Mouse (Mus musculus): ENCODE data around the gene Mosmo. TPM values are rescaled to one million over a fixed set of nuclear protein-coding genes. Genes with fewer than 3 reads are reported as not detected.

Mosmo gene
- 57.9 TPM for polyA plus RNA-seq (2015; fragmentation: Illumina TruSeq; extraction: RNeasy Lipid Tissue Mini Kit (QIAGEN cat#74804); ENCODE audit: low read depth, low replicate concordance)

GRCm38 (mm10) chr7:120677001-120677643 lies at the start of gene Mosmo:
Gene Mosmo (plus strand): TSS chr7:120677618.

GRCm38 (mm10) chr7:120634711-120635361 lies 42.6 kb upstream of the Mosmo start, which contains the start of gene Uqcrc2:
Gene Uqcrc2 (plus strand): TSS chr7:120635176.

GRCm38 (mm10) chr7:120670153-120670875 lies 7.1 kb upstream of the Mosmo start, which contains the start of gene Pdzd9:
Gene Pdzd9 (minus strand): TSS chr7:120670343.

GRCm38 (mm10) chr7:120739018-120739417 lies 61.6 kb downstream of the Mosmo start, which contains the start of gene Vwa3a:
Gene Vwa3a (plus strand): TSS chr7:120739318.

Other genes with a start within 250 kb of the Mosmo start
- 389 TPM for gene Uqcrc2, start 42.4 kb upstream of the Mosmo start, polyA plus RNA-seq (2015; fragmentation: Illumina TruSeq; extraction: RNeasy Lipid Tissue Mini Kit (QIAGEN cat#74804); ENCODE audit: low read depth, low replicate concordance)
- gene Pdzd9, start 7.3 kb upstream of the Mosmo start, polyA plus RNA-seq (2015; fragmentation: Illumina TruSeq; extraction: RNeasy Lipid Tissue Mini Kit (QIAGEN cat#74804); ENCODE audit: low read depth, low replicate concordance) = not detected
- 3.4 TPM for gene Vwa3a, start 61.7 kb downstream of the Mosmo start, polyA plus RNA-seq (2015; fragmentation: Illumina TruSeq; extraction: RNeasy Lipid Tissue Mini Kit (QIAGEN cat#74804); ENCODE audit: low read depth, low replicate concordance)
- not detected for gene Gm5737, start 134.7 kb downstream of the Mosmo start, polyA plus RNA-seq (2015; fragmentation: Illumina TruSeq; extraction: RNeasy Lipid Tissue Mini Kit (QIAGEN cat#74804); ENCODE audit: low read depth, low replicate concordance)
- gene Eef2k, start 165.2 kb downstream of the Mosmo start, polyA plus RNA-seq (2015; fragmentation: Illumina TruSeq; extraction: RNeasy Lipid Tissue Mini Kit (QIAGEN cat#74804); ENCODE audit: low read depth, low replicate concordance) = 19.3 TPM
- gene Polr3e, start 240.1 kb downstream of the Mosmo start, polyA plus RNA-seq (2015; fragmentation: Illumina TruSeq; extraction: RNeasy Lipid Tissue Mini Kit (QIAGEN cat#74804); ENCODE audit: low read depth, low replicate concordance) = 22.1 TPM